Mouse (Mus musculus) ES-E14 (cell line): Measurements from ENCODE around the gene Cdh26.

Source experiments
- CHD2 ChIP-seq: IDR thresholded peaks from 2 replicates; pipeline ENCODE4 v1.6.1; 2014; ENCODE audit warnings: mild to moderate bottlenecking, low read depth, low read length, inconsistent platforms
- HCFC1 ChIP-seq: IDR thresholded peaks from 2 replicates; pipeline ENCODE4 v1.6.1; 2012; ENCODE audit warnings: low read length, inconsistent platforms, borderline replicate concordance; ENCODE audit not compliant: insufficient read depth
- MAFK ChIP-seq: IDR thresholded peaks from 2 replicates; pipeline ENCODE4 v1.6.1; 2014; ENCODE audit warnings: mild to moderate bottlenecking, low read depth, low read length, inconsistent platforms; ENCODE audit not compliant: insufficient read depth
- ZC3H11A ChIP-seq: IDR thresholded peaks from 2 replicates; pipeline ENCODE4 v1.6.1; 2012; ENCODE audit warnings: low read depth, mild to moderate bottlenecking, inconsistent platforms, low read length, borderline replicate concordance
- ZNF384 ChIP-seq: IDR thresholded peaks from 2 replicates; pipeline ENCODE4 v1.6.1; 2012; ENCODE audit warnings: low read depth, low read length, inconsistent platforms

- TF ChIP-seq ZNF384 (no peak), MAFK (no peak), CHD2 (no peak), HCFC1 (no peak), ZC3H11A (no peak)
These were observed 43.6 kb downstream of the Cdh26 start for GRCm38 (mm10) chr2:178473916-178474315.
